Mouse (Mus musculus) skeletal muscle tissue, adult 2 months (tissue): ENCODE results near the gene Dtx2.
"Not testable (repeated sequence)": the region's sequence is repeated elsewhere in the genome, so short reads cannot be mapped to it uniquely, and the experiment has no call there.

Experiments used
- DNase-seq: peaks from one replicate; pipeline ENCODE4 v3.0.0-alpha.2; 2012; ENCODE audit warnings: low read depth, low spot score

The Dtx2 gene

GRCm38 (mm10) chr5:136025712-136026111 is 31.1 kb downstream of the Dtx2 start:
- DNase-seq, result peak; percentile 71

GRCm38 (mm10) chr5:136026859-136027258 is 32.3 kb downstream of the Dtx2 start:
- DNase-seq, result no peak

- no peak for DNase-seq
Measured at GRCm38 (mm10) chr5:136027612-136028311, 33.2 kb downstream of the Dtx2 start.

- no peak for DNase-seq
Measured at GRCm38 (mm10) chr5:136034868-136035267, 40.3 kb downstream of the Dtx2 start.

- no peak for DNase-seq
Measured at GRCm38 (mm10) chr5:136035285-136035684, 40.7 kb downstream of the Dtx2 start.

GRCm38 (mm10) chr5:136036667-136037066 is 42.1 kb downstream of the Dtx2 start:
- no peak for DNase-seq

- DNase-seq, result no peak
Measured at GRCm38 (mm10) chr5:136038258-136039214, 43.9 kb downstream of the Dtx2 start, which contains the start of gene Upk3b. Gene Upk3b (plus strand): TSS chr5:136038496.

- no peak for DNase-seq
Measured at GRCm38 (mm10) chr5:136040210-136040609, 45.6 kb downstream of the Dtx2 start.

- no peak for DNase-seq
Measured at GRCm38 (mm10) chr5:136041260-136041659, 46.7 kb downstream of the Dtx2 start.

- no peak for DNase-seq
Measured at GRCm38 (mm10) chr5:136041666-136042065, 47.1 kb downstream of the Dtx2 start.

GRCm38 (mm10) chr5:136044865-136045264 is 50.3 kb downstream of the Dtx2 start:
- DNase-seq, result no peak

GRCm38 (mm10) chr5:136045408-136045807 is 50.8 kb downstream of the Dtx2 start:
- DNase-seq, result no peak

GRCm38 (mm10) chr5:136045987-136046386 is 51.4 kb downstream of the Dtx2 start:
- peak; percentile 50 for DNase-seq

- DNase-seq, result not testable (repeated sequence)
Measured at GRCm38 (mm10) chr5:136048541-136048940, 53.9 kb downstream of the Dtx2 start.

GRCm38 (mm10) chr5:136049926-136050325 is 55.3 kb downstream of the Dtx2 start:
- DNase-seq, result no peak

- DNase-seq, result peak; percentile 64
Measured at GRCm38 (mm10) chr5:136051231-136052085, 56.9 kb downstream of the Dtx2 start.

GRCm38 (mm10) chr5:136052861-136053655 is 58.5 kb downstream of the Dtx2 start:
- no peak for DNase-seq

GRCm38 (mm10) chr5:136054301-136055077 is 59.9 kb downstream of the Dtx2 start, which contains the start of gene Upk3bl:
Gene Upk3bl (plus strand): TSS chr5:136054492.
- no peak for DNase-seq

- no peak for DNase-seq
Measured at GRCm38 (mm10) chr5:136056062-136056461, 61.5 kb downstream of the Dtx2 start.

- no peak for DNase-seq
Measured at GRCm38 (mm10) chr5:136057085-136057484, 62.5 kb downstream of the Dtx2 start.
